Mouse (Mus musculus): Measurements from ENCODE around the gene Gcc2.
"Not testable (repeated sequence)": the region's sequence is repeated elsewhere in the genome, so short reads cannot be mapped to it uniquely, and the experiment has no call there.

The Gcc2 gene

DNA sequence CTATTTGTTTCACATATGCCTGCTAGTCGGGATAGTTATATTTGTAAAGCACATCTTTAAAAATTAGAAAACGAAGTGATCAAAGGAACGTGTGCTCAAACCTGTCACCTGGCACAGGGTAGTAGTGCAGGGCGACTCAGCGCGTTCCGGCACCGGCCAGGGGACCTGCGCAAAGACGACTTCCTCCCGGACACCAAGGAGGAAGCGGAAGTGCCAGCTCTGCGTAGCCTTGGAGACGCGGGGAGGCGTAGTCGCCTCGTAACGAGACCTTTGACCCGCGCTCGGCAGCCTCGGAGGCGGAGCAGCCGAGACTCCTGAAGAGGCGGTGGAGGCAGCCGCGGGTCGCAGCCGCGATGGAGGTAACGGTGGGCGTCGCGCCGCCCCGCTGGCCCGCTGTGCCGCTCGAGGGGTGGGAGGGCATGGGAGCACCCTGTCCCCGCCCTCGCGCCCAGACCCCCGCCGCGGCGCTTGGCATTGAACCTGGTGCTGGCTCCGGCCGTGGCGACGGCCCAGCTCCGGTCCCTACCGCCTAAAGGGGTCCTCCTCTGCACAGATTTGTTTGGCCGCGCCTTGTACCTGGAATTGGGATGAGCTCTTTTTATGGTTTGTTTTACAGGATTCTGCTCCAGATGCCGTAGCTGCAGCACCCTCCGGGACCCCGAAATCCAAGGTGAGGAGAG, at the start of gene Gcc2:
Gene Gcc2 (plus strand): TSS at position 285 of the 680 bp plus-strand sequence.
- peak; percentile 95 to 97 for DNase-seq

DNA sequence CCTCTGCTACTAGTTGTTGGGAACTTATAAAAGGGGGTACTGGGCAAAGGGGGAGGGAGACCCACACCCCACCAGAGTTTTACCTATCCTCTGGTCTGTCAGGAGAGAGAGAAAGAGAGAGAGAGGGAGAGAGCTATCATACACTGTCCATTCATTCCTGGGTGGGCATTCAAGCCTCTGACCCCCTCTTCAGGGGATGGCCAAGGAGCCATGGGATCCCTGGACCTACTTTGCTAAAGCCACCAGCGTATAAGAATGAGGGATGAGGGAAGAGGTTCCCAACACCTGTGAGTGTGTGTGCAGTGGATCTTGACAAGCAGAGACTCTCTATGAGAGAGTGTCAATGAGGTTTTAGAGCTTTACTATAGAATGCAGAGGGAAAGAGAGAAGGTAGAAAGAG, 49.3 kb upstream of the Gcc2 start:
- DNase-seq: no peak

DNA sequence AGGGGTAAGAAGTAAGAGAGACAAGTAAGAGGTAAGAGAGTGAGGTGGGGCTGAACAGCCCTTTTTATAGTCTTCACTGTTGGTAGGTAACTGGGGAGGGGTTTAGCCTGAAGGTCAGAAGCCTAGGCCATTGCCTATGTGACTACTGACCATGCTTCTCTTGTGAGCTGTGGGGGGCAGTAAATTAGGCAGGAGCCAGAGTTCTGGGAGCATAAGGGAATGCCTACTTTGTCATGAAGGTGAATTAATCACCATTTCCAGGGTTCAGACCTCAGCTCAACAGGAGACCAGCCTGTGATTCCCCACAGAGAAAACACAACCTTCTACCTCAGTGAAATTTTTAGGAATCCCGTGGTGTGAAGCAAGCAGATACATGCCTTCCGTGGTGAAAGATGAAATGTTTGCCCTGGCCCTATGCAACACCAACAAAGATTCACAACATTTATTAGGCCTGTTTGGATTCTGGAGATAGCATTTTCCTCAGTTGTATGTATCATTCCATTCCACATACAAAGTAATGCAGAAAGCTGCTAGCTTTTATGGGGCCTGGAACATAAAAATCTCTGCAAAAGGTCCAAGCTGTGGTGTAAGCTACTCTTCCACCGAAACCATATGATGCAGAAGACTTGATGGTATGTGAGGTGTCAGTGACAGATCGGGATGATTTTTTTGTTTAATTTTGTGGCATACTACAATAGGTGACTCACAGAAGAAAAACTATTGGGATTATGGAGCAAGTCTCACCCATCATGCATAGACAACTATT, 48.5 kb upstream of the Gcc2 start:
- no peak for DNase-seq

DNA sequence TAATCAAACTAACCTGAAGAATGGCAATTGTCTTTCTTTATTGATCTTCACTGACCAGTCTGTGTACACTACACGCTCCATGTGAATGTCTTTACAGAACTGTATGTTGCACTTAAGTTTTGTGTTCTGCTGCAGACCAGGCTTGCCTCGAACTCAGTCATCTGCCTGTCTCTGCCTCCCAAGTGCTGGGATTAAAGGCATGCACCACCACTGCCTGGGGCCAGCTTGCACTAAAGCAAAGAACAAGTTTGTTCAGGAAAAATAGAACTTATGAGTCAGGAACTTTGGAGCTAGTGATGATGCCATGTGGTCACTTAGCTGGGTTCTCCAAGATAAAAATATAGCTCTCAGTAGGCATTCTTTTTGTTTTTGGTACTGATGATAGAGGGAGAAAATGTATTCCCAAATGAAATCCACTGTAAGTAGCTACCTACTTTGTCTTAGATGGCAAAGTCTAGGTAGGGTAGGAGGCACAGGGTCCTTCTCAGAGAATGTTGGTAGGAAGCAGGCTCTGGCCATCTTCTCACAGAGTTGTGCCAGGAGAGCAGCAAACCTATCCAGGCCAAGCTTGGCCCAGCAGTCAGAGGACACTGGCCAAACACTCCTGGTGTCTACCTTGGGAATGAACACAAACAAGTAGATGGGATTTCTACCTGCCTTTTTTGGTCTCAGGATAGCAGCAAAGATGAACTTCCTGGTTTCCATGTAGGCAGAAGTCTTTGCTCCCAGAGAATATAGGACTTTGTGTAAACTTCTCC, 45.4 kb upstream of the Gcc2 start:
- peak in 1 of 2 experiments; percentile 50 for DNase-seq

DNA sequence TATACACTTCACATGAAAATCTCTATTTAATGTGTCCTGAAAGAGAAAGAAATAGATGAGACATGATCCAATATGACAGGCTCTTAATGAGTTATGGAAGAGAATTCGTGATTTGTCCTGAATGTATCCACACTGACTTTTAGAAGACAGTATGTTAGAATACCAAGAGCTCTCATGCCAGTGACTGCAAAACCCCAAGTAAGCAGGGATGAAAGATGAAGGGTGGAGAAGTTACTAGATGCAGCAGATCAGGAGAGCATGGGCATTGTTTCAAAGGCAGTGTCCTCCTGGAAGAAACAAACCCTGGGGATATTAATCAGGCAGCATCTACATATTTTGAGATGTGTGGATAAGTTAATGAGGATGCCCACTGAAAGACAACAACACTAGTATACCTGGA, 44.8 kb upstream of the Gcc2 start:
- DNase-seq: no peak

DNA sequence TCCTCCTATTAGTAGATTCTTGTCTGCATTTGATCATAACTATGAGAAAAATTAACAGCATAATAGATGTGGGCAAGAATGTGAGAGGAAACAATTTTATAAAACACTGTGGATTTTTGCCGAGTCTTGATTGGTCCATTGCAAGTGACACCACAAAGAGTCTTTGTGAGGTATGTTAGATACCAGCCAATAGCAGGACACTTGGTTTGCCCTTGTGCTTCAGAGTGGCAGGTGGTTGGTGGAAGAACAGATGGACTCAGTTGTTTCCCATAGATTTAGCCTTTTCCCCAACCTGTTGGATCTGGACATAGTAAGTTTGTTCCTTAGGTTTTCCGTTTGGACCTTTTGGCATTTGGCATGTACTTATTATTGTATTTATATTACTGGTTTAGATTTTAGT, 44.1 kb upstream of the Gcc2 start:
- no peak for DNase-seq

DNA sequence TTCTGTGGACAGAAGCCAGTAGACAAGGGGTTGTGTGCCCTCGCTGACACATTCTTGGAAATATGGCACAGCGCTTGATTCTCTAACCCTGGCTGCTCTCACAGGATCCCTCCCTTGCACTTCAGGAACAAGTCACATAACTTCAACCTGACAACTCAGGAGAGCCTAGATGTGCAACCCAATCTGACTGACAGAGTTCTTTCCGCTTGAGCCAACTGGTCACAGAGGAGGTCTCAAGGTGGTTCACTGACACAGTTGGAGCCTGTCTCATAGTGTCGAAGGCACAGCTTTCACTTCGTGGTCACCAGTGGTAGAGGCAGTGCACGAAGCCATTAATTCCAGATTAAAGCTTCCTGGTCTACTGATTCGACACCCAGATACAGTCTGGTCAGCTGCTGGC, 43.1 kb upstream of the Gcc2 start:
- peak in 1 of 2 experiments; percentile 48 for DNase-seq

DNA sequence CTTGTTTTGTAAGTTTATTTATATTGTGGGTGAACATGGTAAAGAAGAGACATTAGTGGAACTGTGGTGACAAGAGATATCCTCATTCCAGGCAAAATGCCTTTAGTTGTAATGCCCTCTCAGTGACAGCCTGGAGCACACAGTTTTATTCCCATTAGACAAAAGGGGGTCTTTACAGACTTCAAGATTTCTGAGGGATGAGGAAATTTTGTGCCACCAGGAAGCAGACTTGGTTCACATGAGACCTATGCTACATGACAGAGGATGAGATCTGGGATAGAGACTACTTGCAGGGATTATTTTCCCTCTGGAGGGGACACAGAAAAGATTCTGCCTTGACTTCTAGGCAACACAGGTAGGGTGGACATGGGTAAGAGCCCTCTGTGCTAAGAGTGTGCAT, 40.8 kb upstream of the Gcc2 start:
- DNase-seq: no peak

DNA sequence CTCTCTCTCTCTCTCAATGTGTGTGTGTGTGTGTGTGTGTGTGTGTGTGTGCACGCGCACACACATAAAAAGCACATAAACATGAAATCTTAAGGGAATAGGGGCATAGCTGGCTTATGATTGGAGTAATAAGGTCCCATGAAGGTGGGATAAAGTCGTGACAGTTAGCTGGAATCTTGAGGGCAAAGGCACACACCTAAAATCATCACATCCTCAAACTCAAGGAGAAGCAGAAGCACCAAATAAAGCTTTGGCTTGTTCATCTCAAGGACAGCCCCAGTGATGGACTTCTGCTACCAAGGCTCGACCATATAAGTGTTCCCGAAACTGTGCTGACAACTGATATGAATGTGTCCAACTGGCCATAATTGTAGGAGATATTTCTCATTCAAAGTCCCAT, 40.4 kb upstream of the Gcc2 start:
- no peak for DNase-seq

DNA sequence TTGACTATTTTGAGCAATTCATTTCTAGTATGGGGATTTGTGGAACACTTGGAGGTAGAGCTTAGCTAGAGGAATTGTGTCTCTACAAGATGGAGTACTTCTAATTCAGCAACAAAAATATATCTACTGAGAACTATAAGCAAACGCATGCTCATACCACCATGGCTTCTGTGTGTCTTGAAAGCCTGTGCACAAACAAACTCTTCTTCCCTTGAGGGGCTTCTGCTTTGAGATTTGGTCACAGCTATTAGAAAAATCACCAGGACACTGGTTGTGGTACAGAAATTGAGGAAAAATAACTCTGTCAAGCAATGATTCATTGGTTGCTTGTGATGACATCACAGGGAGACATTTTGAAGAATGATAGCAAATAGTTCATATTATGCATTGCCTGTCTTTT, 39.9 kb upstream of the Gcc2 start:
- no peak for DNase-seq

DNA sequence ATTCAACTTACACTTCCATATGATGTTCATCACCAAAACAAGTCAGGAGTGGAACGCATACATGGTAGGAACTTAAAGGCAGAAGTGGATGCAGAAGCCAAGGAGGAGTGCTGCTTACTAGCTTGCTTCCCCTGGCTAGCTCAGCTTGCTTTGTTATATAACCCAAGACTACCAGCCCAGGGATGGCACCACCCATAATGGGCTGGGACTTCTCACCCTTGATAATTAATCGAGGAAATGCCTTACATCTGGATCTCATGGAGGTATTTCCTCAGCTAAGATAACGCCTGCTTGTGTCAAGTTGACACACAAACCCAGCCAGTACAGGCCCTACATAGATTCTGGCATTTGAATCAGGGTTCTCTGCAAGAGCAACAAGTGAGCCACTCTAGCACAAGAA, 37.9 kb upstream of the Gcc2 start:
- peak in 1 of 2 experiments; percentile 47 for DNase-seq

DNA sequence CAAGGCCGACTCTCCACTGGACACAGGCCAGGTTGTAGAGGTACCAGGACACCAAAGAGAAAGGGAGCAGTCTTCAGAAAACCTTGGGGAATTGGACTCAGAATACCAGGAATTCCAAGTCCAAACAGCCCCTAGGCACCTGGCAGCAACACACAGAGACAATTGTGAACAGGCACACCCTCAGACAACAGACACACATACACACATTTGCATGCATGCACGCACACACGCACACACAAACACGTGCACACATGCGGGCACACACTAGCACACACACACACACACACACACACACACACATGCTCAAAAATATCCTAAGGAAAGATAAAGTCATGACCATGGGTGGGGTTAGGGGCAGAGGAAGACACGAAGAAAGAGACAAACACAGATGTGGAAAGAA, 34.6 kb upstream of the Gcc2 start:
- DNase-seq: peak in 1 of 2 experiments; percentile 72

DNA sequence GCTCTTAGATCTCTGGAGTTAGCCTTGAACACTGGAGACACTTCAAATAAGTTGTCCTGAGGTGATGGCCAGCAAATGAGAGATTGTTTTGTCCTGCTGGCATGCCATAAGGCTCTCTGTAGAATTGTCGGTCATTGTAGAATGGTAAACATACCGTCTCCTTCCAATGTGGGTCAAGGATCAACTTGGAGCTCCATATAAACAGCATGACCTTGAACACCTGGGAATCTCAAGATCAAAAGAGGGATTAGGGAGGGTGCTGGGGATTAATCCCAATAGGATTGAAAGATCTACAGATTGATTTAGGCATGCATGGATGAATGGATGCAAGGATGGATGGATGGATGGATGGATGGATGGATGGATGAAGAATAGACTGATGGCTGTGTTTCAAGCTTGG, 33.7 kb upstream of the Gcc2 start:
- DNase-seq: not testable (repeated sequence)

DNA sequence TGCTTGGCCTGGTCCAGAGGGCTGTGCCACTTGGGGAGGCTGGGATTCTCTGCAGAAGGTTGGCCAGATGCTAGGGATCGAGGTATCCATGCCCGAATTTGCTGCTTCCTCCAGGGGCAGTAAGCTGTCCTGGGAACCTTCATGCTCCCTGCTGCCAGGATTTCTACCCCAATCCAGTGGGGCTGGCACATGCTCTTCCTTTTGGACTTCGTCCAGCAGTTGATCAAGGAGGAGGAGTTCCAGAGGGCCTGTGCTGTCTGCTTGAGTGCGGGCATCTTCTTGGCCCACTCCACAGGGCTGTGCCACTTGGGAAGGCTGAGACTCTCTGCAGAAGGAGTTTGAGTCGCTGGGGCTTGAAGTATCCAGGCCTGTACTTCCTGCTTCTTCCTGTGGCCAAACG, 32.1 kb upstream of the Gcc2 start:
- not testable (repeated sequence) for DNase-seq

DNA sequence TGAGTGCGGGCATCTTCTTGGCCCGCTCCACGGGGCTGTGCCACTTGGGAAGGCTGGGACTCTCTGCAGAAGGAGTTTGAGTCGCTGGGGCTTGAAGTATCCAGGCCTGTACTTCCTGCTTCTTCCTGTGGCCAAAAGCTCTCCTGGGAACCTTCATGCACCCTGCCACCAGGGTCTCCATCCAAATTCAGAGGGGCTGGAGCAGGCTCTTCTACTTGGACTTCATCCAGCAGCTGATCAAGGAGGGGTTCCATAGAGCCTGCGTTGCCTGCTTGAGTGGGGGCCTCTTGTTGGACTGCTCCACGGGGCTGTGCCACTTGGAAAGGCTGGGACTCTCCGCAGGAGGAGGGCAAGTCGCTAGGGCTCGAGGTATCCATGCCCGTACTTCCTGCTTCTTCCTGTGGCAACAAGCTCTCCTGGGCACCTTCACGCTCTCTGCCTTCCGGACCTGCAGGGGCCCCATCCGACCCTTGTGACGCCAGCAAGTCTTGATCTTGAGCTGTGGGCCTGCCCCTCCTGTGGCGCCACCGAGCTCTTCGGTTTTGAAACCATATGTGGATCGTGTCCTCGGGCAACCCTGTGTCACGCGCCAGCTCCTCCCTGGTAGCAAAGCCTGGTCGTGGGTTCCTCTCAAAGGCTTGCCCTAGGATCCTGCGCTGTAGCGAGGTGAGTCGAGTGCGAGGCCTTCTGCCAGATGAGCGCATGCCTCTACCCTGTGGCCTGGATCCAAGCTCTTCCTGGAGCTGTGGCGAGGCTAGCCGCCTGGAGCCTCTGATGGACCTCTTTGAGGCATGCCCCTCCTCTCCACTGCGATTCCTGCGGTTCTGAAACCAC, 31.1 kb upstream of the Gcc2 start:
- DNase-seq: peak; percentile 68 to 91

DNA sequence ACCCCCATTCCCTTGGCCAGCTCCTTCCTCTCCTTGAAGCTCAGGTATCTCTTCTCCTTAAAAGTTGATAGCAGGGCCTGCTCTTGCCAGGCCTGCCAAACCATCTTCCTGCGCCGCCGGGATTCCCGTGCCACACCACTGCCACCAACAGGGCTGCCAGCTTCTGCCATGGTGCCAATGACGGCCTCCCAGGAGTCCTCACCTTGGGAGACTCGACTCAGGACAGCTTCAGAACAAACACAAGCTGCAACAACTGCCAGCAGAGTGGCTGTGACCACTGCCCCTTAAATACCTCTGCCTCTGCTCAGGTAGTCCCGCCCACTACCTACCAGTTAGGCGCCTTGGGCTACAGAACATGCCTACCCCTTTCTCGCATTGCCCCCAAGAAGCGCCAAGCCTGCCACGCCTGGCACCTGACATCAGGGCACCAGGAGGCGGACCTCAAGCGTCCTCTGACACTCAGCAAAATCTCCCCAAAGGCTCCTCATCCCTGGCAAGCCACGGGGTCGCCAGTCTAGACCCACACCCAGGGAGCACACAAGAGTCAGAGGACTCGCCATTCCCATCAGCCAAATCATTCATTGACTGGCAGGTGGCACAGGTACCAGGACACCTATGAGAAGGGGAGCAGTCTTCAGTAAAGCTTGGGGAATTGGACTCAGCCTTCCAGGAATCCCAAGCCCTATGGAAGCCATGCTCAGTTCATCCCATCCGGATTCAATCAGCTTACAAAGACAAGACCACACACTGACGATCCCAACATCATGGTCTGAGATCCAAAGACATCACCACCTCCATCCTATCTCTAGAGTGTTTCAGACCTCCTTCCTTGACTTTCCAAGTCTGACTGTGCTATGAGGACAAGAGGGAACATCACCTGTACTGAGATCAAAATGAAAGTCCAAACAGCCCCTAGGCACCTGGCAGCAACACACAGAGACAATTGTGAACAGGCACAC, 30.2 kb upstream of the Gcc2 start, which contains the start of gene AW822073:
Gene AW822073 (minus strand): TSS at position 104 of the 959 bp plus-strand sequence.
- peak; percentile 50 to 80 for DNase-seq

DNA sequence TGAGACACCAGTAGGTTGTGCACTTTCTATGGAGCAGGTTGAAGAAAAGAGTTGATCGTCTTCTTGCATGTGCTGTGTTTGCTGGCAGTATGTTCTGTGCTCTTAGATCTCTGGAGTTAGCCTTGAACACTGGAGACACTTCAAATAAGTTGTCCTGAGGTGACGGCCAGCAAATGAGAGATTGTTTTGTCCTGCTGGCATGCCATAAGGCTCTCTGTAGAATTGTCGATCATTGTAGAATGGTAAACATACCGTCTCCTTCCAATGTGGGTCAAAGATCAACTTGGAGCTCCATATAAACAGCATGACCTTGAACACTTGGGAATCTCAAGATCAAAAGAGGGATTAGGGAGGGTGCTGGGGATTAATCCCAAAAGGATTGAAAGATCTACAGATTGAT, 28.9 kb upstream of the Gcc2 start:
- peak in 1 of 2 experiments; percentile 47 for DNase-seq

DNA sequence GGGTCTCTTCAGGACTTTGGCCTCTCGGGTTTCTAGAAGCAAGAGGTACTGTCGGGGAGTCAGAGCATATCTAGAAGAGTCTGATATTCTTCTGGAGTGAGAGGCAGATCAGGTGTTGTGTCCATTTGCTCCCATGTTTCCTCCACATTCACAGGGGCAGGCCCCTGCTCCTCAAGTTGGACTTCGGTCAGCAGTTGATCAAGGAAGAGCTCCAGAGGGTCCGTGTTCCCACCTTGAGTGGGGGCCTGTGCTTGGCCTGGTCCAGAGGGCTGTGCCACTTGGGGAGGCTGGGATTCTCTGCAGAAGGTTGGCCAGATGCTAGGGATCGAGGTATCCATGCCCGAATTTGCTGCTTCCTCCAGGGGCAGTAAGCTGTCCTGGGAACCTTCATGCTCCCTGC, 27.5 kb upstream of the Gcc2 start:
- DNase-seq: not testable (repeated sequence)

DNA sequence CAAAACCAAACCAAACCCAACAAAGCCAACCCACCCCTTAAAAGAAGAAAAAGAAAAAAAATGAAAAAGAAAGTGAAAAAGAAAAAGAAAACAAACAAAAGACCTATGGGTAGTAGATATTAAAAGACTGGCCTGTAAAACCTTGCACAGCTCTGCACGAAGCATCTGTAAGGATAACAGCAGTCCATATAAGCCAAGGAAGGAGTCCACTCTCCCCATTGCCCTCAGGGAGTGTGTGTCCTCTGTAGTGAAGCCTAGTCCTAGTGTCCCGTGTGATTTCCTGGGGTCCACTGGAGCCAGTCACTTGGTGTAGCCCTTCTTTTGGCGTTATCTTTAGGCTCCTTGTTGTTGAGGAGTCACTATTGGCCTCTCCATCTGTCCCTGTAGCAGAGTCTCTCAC, 25.3 kb upstream of the Gcc2 start:
- not testable (repeated sequence) for DNase-seq

DNA sequence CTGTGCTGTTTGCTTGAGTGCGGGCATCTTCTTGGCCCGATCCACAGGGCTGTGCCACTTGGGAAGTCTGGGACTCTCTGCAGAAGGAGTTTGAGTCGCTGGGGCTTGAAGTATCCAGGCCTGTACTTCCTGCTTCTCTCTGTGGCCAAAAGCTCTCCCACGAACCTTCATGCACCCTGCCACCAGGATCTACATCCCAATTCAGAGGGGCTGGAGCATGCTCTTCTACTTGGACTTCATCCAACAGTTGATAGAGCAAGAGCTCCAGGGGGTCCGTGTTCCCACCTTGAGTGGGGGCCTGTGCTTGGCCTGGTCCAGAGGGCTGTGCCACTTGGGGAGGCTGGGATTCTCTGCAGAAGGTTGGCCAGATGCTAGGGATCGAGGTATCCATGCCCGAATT, 24.2 kb upstream of the Gcc2 start:
- DNase-seq: peak; percentile 44 to 78
